Comparison of ENCODE assay signal across 10 mouse cellular contexts in genomic region chr1:89631747-89632146, GRCm38 (mm10).
DNase-seq lines count a peak whose midpoint lies in the region; ATAC-seq and TF ChIP-seq lines count a peak whose summit lies in the region.
"Had no signal": no experiment of that assay in that cellular context is flagged by ENCODE, and none has a peak within 500 bp of the region (broad histone marks: within the 10 kb centered on the region; RNA-seq: fewer than 3 reads in every experiment).

No protein-coding gene starts in this region.

- H3K4me1 ChIP-seq in midbrain, embryonic 13.5 days (replicated peaks): peaks cover 7% of the 10 kb centered on the region; the same call in 1 of the 2 replicates
- H3K4me1 ChIP-seq: stomach, embryonic 15.5 days had no signal

- H3K9me3 ChIP-seq in midbrain, embryonic 13.5 days: no peaks in the 10 kb centered on the region
- H3K9me3 ChIP-seq: limb, embryonic 13.5 days; stomach, embryonic 15.5 days had no signal

- DNase-seq in adrenal gland, postnatal 10 days: peak; percentile 40
- DNase-seq in adrenal gland, adult 18-20 months (ENCODE audit: low spot score in 2 of 2): no peak
- DNase-seq in left cerebral cortex, adult 2 months (ENCODE audit: extremely low spot score in 1 of 2, low spot score in 2 of 2): no peak
- no peak for DNase-seq in left cerebral cortex, postnatal 36 days (ENCODE audit: low spot score in 2 of 2)
- DNase-seq in c-Kit-positive CD71-positive TER-119-negative erythroid progenitor cells, embryonic 14.5 days (ENCODE audit: low read depth): peak; percentile 38
- no peak for DNase-seq in spleen, postnatal 10 days (ENCODE audit: low spot score in 2 of 2)

- H3K4me2 ChIP-seq in midbrain, embryonic 13.5 days (replicated peaks): no peak overlapping the region
- H3K4me2 ChIP-seq: limb, embryonic 13.5 days; stomach, embryonic 15.5 days had no signal

- no peak overlapping the region for H3K4me3 ChIP-seq in left cerebral cortex, adult 2 months
- H3K4me3 ChIP-seq in midbrain, embryonic 13.5 days (replicated peaks): no peak overlapping the region
- H3K4me3 ChIP-seq: limb, embryonic 13.5 days; stomach, embryonic 15.5 days had no signal

- WGBS in midbrain, embryonic 13.5 days: 13% methylated on average over 1 of the region's 1 CpGs

- ATAC-seq in megakaryocyte, adult 5-6 weeks (ENCODE audit: poor library complexity, severe bottlenecking): peak; percentile 73
- ATAC-seq in midbrain, embryonic 13.5 days: no peak

- no peak overlapping the region for H3K27ac ChIP-seq in left cerebral cortex, adult 2 months
- no peak overlapping the region for H3K27ac ChIP-seq in midbrain, embryonic 13.5 days
- H3K27ac ChIP-seq: limb, embryonic 13.5 days; stomach, embryonic 15.5 days had no signal

- H3K27me3 ChIP-seq in midbrain, embryonic 13.5 days: no peaks in the 10 kb centered on the region
- H3K27me3 ChIP-seq: limb, embryonic 13.5 days; stomach, embryonic 15.5 days had no signal

- H3K36me3 ChIP-seq in midbrain, embryonic 13.5 days: peaks cover 68% of the 10 kb centered on the region

- H3K9ac ChIP-seq in midbrain, embryonic 13.5 days (replicated peaks): no peak overlapping the region
- H3K9ac ChIP-seq: limb, embryonic 13.5 days; stomach, embryonic 15.5 days had no signal

- intact Hi-C loops in left cerebral cortex, adult 2 months (cut with DNase I): loop anchor here (2.0 kb wide), 2 partner anchors 105 to 397 kb away; no protein-coding TSS in a partner anchor
- intact Hi-C loops in left cerebral cortex, postnatal 36 days (cut with DNase I): loop anchor here (2.0 to 10.0 kb wide), 3 partner anchors 103 to 887 kb away; no protein-coding TSS in a partner anchor

- peak; percentile 79 for TF ChIP-seq CTCF in left cerebral cortex, adult 2 months (IDR thresholded peaks at IDR 0.05)

Comparison
In these comparisons a context has a peak if more than half of its experiments do, and no peak if none do; other contexts are left out.
1. DNase-seq: peak in adrenal gland, postnatal 10 days (single experiment) and c-Kit-positive CD71-positive TER-119-negative erythroid progenitor cells, embryonic 14.5 days (single experiment); none in adrenal gland, adult 18-20 months (0 of 2), left cerebral cortex, adult 2 months (0 of 2), left cerebral cortex, postnatal 36 days (0 of 2) and spleen, postnatal 10 days (0 of 2).